Mouse (Mus musculus) CD4-positive, CD25-positive, alpha-beta regulatory T cell, adult 2 months (primary cell): Measurements from ENCODE around the gene Gm26965.
A peak's percentile ranks its signal among the peaks of the same experiment; 100 is the strongest.
"Not testable (repeated sequence)": the region's sequence is repeated elsewhere in the genome, so short reads cannot be mapped to it uniquely, and the experiment has no call there.

Experiments
- DNase-seq: peaks from one replicate; pipeline ENCODE4 v3.0.0-alpha.2; 2012; ENCODE audit warnings: low read depth, low spot score

The Gm26965 gene

GRCm38 (mm10) chr13:67525753-67526410 lies at the start of gene Gm26965, which contains the start of gene Zfp87:
Gm26965 (minus strand) TSS chr13:67526151.
Zfp87 (minus strand) TSS chr13:67526177.
- peak; percentile 96 for DNase-seq

- no peak for DNase-seq
Measured at GRCm38 (mm10) chr13:67572591-67573189, 46.7 kb upstream of the Gm26965 start.

- DNase-seq = no peak
Measured at GRCm38 (mm10) chr13:67553730-67554129, 27.8 kb upstream of the Gm26965 start, which contains the start of gene Zfp748. Zfp748 (minus strand) TSS chr13:67553830.

GRCm38 (mm10) chr13:67552505-67553346 lies 26.8 kb upstream of the Gm26965 start:
- peak; percentile 94 for DNase-seq

- no peak for DNase-seq
Measured at GRCm38 (mm10) chr13:67545941-67546340, 20.0 kb upstream of the Gm26965 start.

- DNase-seq = no peak
Measured at GRCm38 (mm10) chr13:67527049-67527730, 1.2 kb upstream of the Gm26965 start.

- DNase-seq = no peak
Measured at GRCm38 (mm10) chr13:67500908-67501307, 25.0 kb downstream of the Gm26965 start.

GRCm38 (mm10) chr13:67500084-67500719 lies 25.7 kb downstream of the Gm26965 start, which contains the start of gene Zfp58:
Zfp58 (minus strand) TSS chr13:67500555.
- DNase-seq = peak; percentile 89

GRCm38 (mm10) chr13:67495631-67496030 lies 30.3 kb downstream of the Gm26965 start:
- no peak for DNase-seq

GRCm38 (mm10) chr13:67484424-67484811 lies 41.5 kb downstream of the Gm26965 start:
- DNase-seq = no peak

- peak; percentile 94 for DNase-seq
Measured at GRCm38 (mm10) chr13:67483625-67484423, 42.1 kb downstream of the Gm26965 start, which contains the start of gene Zfp874b. Zfp874b (minus strand) TSS chr13:67484258.

GRCm38 (mm10) chr13:67481528-67481927 lies 44.4 kb downstream of the Gm26965 start:
- peak; percentile 14 for DNase-seq

- DNase-seq = no peak
Measured at GRCm38 (mm10) chr13:67469274-67469673, 56.7 kb downstream of the Gm26965 start.

GRCm38 (mm10) chr13:67463506-67464185 lies 62.3 kb downstream of the Gm26965 start:
- DNase-seq = not testable (repeated sequence)

- no peak for DNase-seq
Measured at GRCm38 (mm10) chr13:67452021-67452309, 74.0 kb downstream of the Gm26965 start.

GRCm38 (mm10) chr13:67451172-67452020 lies 74.6 kb downstream of the Gm26965 start, which contains the start of gene Zfp874a:
Zfp874a (minus strand) TSS chr13:67451624.
- DNase-seq = peak; percentile 93
